Mouse (Mus musculus) heart, adult 2 months (tissue): ENCODE data around the gene Elmod3.

ENCODE experiments used
- CTCF ChIP-seq: fragments of 200-600 bp; IDR thresholded peaks from 2 replicates; pipeline ENCODE4 v1.8.1; 2022; ENCODE audit warnings: antibody characterized with exemption, mild to moderate bottlenecking, moderate library complexity
- POLR2A ChIP-seq: fragments of 200-500 bp; IDR thresholded peaks from 2 replicates; pipeline ENCODE4 v1.6.1; 2011; ENCODE audit warnings: mild to moderate bottlenecking, low read depth, low read length, control low read depth; ENCODE audit not compliant: insufficient read depth

- TF ChIP-seq CTCF: no peak
- TF ChIP-seq POLR2A: no peak
Observed at GRCm38 (mm10) chr6:72627276-72627675, 29.1 kb upstream of the Elmod3 start.
